Mouse (Mus musculus): ENCODE measurements around the gene Slc25a30. TPM values are rescaled to one million over a fixed set of nuclear protein-coding genes. Genes with fewer than 3 reads are reported as not detected.
"Not testable (repeated sequence)": the region's sequence is repeated elsewhere in the genome, so short reads cannot be mapped to it uniquely, and the experiment has no call there.

Slc25a30 gene
- polyA plus RNA-seq, 1 experiment: 7.3 TPM

DNA sequence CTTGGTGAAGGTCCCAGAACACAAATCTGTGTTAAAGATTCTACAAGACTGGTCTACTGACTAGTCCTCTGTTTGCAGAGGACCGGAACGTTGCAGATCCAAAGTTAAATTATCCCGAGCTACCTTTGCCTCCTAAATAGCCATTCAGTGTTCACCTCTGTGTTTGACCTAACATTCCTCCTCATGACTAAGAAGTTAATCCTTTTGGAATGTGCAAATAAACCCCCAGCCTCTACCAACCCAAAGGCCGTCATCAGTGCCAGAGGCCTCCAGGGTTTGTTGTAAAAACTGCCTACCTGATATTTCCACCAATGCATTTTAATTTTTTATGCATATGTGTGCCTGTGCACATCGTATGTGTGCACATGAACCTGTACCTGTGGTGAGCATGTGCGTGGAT is 7.5 kb upstream of the Slc25a30 start:
- no peak for DNase-seq (ENCODE audit: extremely low spot score in 1 of 2, low spot score in 1 of 2)

- DNase-seq (ENCODE audit: extremely low spot score in 1 of 2, low spot score in 1 of 2): no peak
These were observed 6.3 kb upstream of the Slc25a30 start for GRCm38 (mm10) chr14:75793110-75793509.

- no peak for DNase-seq (ENCODE audit: extremely low spot score in 1 of 2, low spot score in 1 of 2)
These were observed 4.5 kb upstream of the Slc25a30 start for GRCm38 (mm10) chr14:75791372-75791771.

- DNase-seq (ENCODE audit: extremely low spot score in 1 of 2, low spot score in 1 of 2): no peak
These were observed 3.7 kb upstream of the Slc25a30 start for GRCm38 (mm10) chr14:75790411-75790996.

- no peak for DNase-seq (ENCODE audit: extremely low spot score in 1 of 2, low spot score in 1 of 2)
These were observed 2.5 kb upstream of the Slc25a30 start for GRCm38 (mm10) chr14:75789291-75789690.

GRCm38 (mm10) chr14:75787794-75788175 is 948 bp upstream of the Slc25a30 start:
- no peak for DNase-seq (ENCODE audit: extremely low spot score in 1 of 2, low spot score in 1 of 2)

DNA sequence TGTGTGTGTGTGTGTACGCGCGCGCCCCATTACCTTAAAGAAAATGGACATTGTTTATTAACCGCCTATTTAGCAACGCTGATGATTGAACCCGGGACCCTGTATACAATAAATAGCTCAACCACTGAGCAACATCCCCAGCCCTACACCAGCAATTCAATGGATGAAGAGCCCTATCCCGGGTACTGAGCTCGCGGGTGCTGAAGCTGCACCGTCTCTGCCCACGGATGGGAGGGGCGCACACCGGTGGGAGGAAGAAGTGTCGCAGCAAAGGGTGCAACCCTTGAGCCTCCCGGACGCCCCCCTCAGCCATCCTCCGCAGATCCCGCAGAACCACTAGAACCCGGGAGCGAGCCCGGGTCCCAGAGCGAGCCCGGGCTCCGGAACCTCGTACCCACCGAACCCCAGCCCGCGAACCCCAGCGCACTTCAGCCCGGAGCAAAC is 391 bp downstream of the Slc25a30 start:
- peak in 1 of 2 experiments; percentile 48 for DNase-seq (ENCODE audit: extremely low spot score in 1 of 2, low spot score in 1 of 2)

- DNase-seq (ENCODE audit: extremely low spot score in 1 of 2, low spot score in 1 of 2): no peak
These were observed 6.9 kb downstream of the Slc25a30 start for GRCm38 (mm10) chr14:75779913-75780312.

- DNase-seq (ENCODE audit: extremely low spot score in 1 of 2, low spot score in 1 of 2): no peak
These were observed 10.2 kb downstream of the Slc25a30 start for GRCm38 (mm10) chr14:75776637-75777036.

GRCm38 (mm10) chr14:75773431-75773830 is 13.4 kb downstream of the Slc25a30 start:
- no peak for DNase-seq (ENCODE audit: extremely low spot score in 1 of 2, low spot score in 1 of 2)

DNA sequence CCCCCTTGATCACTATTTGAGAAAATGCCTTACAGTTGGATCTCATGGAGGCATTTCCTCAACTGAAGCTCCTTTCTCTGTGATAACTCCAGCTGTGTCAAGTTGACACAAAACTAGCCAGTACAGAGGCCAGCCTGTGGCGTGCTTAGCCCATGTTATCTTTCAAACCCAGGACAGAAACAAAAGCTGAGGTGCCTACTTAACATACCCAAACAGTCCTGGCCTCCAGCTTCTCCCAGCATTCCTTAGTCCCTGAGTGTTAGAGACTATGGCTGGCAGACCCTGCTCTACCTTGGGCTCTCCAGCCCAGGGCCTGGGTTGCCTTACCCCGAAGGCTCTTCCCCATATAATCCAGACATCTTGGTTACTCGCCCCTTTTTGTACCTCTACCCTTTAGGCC is 14.4 kb downstream of the Slc25a30 start:
- DNase-seq (ENCODE audit: extremely low spot score in 1 of 2, low spot score in 1 of 2): not testable (repeated sequence)

- no peak for DNase-seq (ENCODE audit: extremely low spot score in 1 of 2, low spot score in 1 of 2)
These were observed 15.7 kb downstream of the Slc25a30 start for GRCm38 (mm10) chr14:75771101-75771501.

GRCm38 (mm10) chr14:75769334-75769733 is 17.5 kb downstream of the Slc25a30 start:
- no peak for DNase-seq (ENCODE audit: extremely low spot score in 1 of 2, low spot score in 1 of 2)

DNA sequence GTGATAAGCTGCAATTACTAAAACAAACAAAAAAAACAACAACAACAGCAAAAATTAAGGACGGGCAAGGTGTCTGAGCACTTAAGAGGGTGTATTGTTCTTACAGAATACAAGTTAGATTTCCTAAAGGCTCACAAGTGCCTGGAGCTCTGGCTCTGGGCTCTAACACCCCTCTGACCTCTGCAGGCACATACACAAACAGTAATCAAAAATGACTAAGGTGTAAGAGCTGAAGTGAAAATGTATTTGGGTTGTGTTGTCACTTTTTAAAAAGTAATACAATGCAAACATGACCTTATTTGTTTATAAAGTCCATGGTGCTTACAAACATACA is 18.6 kb downstream of the Slc25a30 start:
- no peak for DNase-seq (ENCODE audit: extremely low spot score in 1 of 2, low spot score in 1 of 2)

DNA sequence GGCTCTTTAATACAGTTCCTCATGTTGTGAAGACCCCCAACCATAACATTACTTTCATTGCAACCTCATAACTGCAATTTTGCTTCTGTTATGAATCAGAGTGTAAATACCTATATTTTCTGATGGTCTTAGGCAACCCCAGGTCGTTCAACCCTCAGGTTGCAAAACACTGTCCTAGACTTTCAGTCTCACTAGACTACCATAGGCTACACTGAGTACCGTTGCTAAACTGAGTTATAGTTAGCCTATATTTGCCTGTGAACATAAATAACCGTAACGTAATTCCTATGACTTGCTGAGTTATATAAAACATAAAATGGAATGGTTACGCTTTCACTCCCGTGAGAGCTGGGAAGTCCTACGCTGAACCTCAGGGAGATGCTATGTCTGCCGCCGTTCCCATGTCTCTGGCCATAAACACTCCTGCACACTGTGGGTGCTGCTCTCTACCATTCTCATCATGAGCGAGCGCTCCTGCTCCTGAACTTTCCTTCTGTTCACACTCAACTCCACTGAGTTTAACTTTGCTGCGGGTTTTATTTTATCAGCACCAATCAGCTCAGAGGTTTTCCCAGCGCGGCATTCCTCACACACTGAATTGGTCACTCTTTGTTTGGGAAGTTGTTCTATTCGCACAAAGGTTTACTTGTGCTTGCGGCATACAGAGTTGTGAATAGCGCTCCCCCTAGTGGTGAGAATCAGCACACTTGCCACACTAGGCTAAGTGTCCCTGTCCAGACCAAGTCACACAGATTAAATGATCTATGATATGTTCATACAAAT is 19.2 kb downstream of the Slc25a30 start:
- DNase-seq (ENCODE audit: extremely low spot score in 1 of 2, low spot score in 1 of 2): peak; percentile 52 to 89

DNA sequence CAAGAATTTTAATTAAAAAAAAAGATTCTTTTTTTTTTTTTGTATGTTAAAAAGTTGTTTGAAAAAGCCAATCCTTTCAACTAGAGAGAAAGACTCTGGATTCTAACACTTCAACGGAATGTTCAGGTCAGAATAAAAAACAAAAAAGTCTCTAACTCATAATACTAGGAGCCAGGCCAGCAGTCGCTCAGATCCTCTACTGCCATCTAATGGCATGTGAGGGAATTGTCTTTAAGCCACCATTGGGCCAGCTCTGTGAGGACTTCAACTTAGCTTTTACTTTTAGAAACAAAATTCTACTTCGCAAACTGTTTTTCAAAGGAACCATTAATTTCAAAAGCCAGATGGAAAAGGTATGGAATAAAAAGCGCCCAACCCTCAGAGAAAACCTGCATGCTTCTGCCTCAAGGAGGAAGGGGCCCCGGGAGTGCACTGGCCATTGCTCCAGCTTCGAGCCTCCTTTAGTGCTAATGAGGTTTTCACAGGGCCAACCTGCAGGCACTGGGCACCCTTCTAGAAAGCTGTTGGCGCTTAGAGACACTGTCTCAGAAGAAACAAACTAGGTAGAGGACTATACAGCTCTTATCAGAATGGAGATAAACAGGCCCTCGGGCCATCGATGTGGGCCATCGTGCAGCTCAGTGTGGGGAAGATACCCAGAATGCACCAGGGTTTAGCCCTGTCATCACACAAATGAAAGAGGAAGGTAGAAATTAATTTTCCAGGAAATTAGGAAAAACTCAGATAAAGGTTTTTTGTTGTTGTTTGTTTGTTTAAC is 25.6 kb downstream of the Slc25a30 start:
- peak in 1 of 2 experiments; percentile 73 for DNase-seq (ENCODE audit: extremely low spot score in 1 of 2, low spot score in 1 of 2)

DNA sequence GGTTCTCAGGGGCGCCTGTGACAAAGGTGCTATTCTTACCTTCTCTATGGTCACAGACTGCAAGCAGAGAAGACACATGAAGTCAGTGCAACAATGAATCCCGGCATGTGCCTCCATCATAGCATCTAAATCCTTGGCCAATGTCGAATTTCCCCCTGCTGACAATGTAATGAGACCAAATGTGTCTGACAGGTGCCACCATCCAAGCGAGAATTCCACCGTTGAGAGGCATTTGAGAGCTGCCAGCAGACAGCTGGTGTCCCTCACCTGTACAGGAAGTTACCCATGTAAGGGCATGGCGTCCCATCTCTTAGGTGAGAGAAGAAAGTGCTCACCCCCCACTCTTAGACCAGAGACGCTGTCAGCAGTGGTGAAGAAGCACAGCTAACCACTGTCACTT is 28.4 kb downstream of the Slc25a30 start:
- DNase-seq (ENCODE audit: extremely low spot score in 1 of 2, low spot score in 1 of 2): no peak

DNA sequence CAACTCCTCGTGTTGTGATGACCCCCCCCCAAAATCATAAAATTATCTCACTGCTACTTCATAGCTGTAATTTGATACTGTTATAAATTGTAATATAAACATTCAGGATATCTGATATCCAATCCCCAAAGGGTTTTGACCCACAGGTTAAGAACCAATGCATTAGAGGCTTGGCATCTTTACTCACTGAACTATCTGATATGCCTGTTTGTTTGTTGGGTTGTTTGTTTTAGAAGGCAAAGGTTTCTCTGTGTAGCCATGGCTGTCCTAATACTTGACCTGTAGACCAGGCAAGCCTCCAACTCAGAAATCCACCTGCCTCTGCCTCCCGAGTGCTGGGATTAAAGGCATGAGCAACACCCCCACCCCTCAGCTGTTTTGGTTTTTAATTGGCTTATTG is 29.0 kb downstream of the Slc25a30 start:
- DNase-seq (ENCODE audit: extremely low spot score in 1 of 2, low spot score in 1 of 2): no peak

DNA sequence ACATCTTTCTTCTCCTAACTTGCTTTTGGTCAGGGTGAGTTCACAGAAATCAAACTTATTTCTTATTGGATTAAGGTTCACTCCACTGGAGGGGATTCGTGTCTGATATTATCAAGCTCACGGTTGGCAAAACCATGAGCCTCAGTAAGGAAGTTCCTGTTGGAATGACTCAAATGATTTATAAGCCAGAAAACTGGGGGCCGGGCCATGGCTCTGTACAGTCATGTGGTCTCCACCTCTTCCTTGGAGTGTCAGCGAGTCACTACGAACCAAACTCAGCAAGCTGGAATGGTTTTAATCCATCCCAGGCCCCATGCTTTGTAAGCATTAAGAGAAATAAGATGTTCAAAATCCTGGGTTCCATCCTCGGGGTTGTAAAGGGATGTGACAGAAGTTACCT is 29.9 kb downstream of the Slc25a30 start:
- no peak for DNase-seq (ENCODE audit: extremely low spot score in 1 of 2, low spot score in 1 of 2)

- peak; percentile 95 to 99 for DNase-seq (ENCODE audit: extremely low spot score in 1 of 2, low spot score in 1 of 2)
These were observed 32.6 kb downstream of the Slc25a30 start, which contains the start of gene Cog3 for GRCm38 (mm10) chr14:75753991-75754817. Gene Cog3, minus strand, starts transcription at chr14:75754517.

DNA sequence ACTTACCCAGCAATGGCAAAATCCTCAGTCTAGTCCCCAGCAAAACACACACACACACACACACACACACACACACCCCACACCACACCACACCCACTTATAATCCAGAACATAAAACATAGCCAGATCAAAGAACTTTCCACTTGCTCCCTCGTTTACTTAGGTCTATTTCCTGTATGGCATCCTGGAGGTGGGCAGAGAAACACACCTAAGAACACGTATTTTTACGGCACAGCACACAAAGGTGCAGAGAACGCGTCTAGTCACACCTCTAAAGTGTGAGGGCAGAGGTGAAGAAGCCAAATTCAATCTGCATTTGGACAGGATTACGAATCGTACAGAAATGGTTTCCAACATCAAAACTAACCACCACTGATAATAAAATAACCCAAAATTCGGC is 33.6 kb downstream of the Slc25a30 start:
- DNase-seq (ENCODE audit: extremely low spot score in 1 of 2, low spot score in 1 of 2): no peak

All from frontal cortex, adult 2 months (tissue).